In genomic region chr10:39485939-39486338, GRCm38 (mm10) we compare ENCODE assay signal across 30 mouse cellular contexts.
DNase-seq lines count a peak whose midpoint lies in the region; ATAC-seq and TF ChIP-seq lines count a peak whose summit lies in the region.
"Had no signal": no experiment of that assay in that cellular context is flagged by ENCODE, and none has a peak within 500 bp of the region (broad histone marks: within the 10 kb centered on the region; RNA-seq: fewer than 3 reads in every experiment).

No protein-coding gene starts in this region.

- no peak overlapping the region for H3K4me2 ChIP-seq in hindbrain, embryonic 14.5 days (replicated peaks)
- no peak overlapping the region for H3K4me2 ChIP-seq in hindbrain, embryonic 12.5 days (replicated peaks)
- H3K4me2 ChIP-seq in lung, embryonic 16.5 days (ENCODE audit: low read depth, low read length), result no peak overlapping the region
- no peak overlapping the region for H3K4me2 ChIP-seq in embryonic facial prominence, embryonic 14.5 days (ENCODE audit: low read depth, low read length)
- H3K4me2 ChIP-seq: embryonic facial prominence, embryonic 12.5 days; heart, embryonic 11.5 days; kidney, embryonic 15.5 days; liver, embryonic 12.5 days; midbrain, embryonic 13.5 days; stomach, embryonic 15.5 days had no signal

- no peak for TF ChIP-seq CTCF in lung, adult 2 months (IDR thresholded peaks at IDR 0.05; ENCODE audit: insufficient read depth, low read length)

- H3K27ac ChIP-seq in hindbrain, embryonic 14.5 days, result 0 out of 2 replicates have a peak overlapping the region, but pooled peaks have one; percentile 82
- no peak overlapping the region for H3K27ac ChIP-seq in hindbrain, embryonic 12.5 days
- H3K27ac ChIP-seq in lung, embryonic 16.5 days (ENCODE audit: low read length), result 0 out of 2 replicates have a peak overlapping the region, but pooled peaks have one; percentile 27
- peak overlapping the region; percentile 54 for H3K27ac ChIP-seq in embryonic facial prominence, embryonic 14.5 days (replicated peaks; ENCODE audit: low read depth, low read length)
- H3K27ac ChIP-seq: gastrocnemius, adult 2 months; liver, embryonic 12.5 days had no signal

- WGBS in hindbrain, embryonic 14.5 days, result 74% methylated on average over 4 of the region's 4 CpGs
- 86% methylated on average over 4 of the region's 4 CpGs for WGBS in hindbrain, embryonic 12.5 days
- WGBS in lung, embryonic 16.5 days, result 51% methylated on average over 4 of the region's 4 CpGs
- WGBS in lung, adult 2 months, result 73% methylated on average over 4 of the region's 4 CpGs
- 69% methylated on average over 4 of the region's 4 CpGs for WGBS in embryonic facial prominence, embryonic 14.5 days

- no peaks in the 10 kb centered on the region for H3K36me3 ChIP-seq in hindbrain, embryonic 14.5 days (replicated peaks; ENCODE audit: control insufficient read depth, insufficient read depth)
- peaks cover 8% of the 10 kb centered on the region; the same call in 1 of the 2 replicates for H3K36me3 ChIP-seq in hindbrain, embryonic 12.5 days
- 0 out of 2 replicates have a peak, but pooled peaks cover 3% of the 10 kb centered on the region for H3K36me3 ChIP-seq in lung, embryonic 16.5 days (ENCODE audit: control insufficient read depth, insufficient read depth, low read length)
- 0 out of 2 replicates have a peak, but pooled peaks cover 3% of the 10 kb centered on the region for H3K36me3 ChIP-seq in embryonic facial prominence, embryonic 14.5 days (ENCODE audit: control insufficient read depth, insufficient read depth, low read length)
- H3K36me3 ChIP-seq: embryonic facial prominence, embryonic 12.5 days; stomach, embryonic 15.5 days had no signal

- ATAC-seq in hindbrain, embryonic 14.5 days (ENCODE audit: low FRiP score), result no peak
- ATAC-seq in hindbrain, embryonic 12.5 days (ENCODE audit: low FRiP score), result no peak
- ATAC-seq in lung, embryonic 16.5 days (ENCODE audit: low read depth), result no peak
- no peak for ATAC-seq in embryonic facial prominence, embryonic 14.5 days (ENCODE audit: low read depth)
- ATAC-seq: inflammation-experienced regulatory T-cells, adult 6 months; liver, embryonic 12.5 days; liver, postnatal 0 days; midbrain, embryonic 13.5 days had no signal

- H3K4me1 ChIP-seq in hindbrain, embryonic 14.5 days (replicated peaks; ENCODE audit: control insufficient read depth, insufficient read depth, low read length), result peaks cover 55% of the 10 kb centered on the region
- peaks cover 54% of the 10 kb centered on the region for H3K4me1 ChIP-seq in hindbrain, embryonic 12.5 days
- H3K4me1 ChIP-seq in lung, embryonic 16.5 days (replicated peaks; ENCODE audit: control insufficient read depth, insufficient read depth, low read length), result peaks cover 42% of the 10 kb centered on the region
- peaks cover 5% of the 10 kb centered on the region; the same call in 1 of the 2 replicates for H3K4me1 ChIP-seq in lung, adult 2 months (ENCODE audit: control insufficient read depth, insufficient read depth, low read length)
- H3K4me1 ChIP-seq in embryonic facial prominence, embryonic 14.5 days (ENCODE audit: control insufficient read depth, insufficient read depth, low read length), result peaks cover 39% of the 10 kb centered on the region

- H3K4me3 ChIP-seq in hindbrain, embryonic 14.5 days (replicated peaks; ENCODE audit: low read length), result no peak overlapping the region
- no peak overlapping the region for H3K4me3 ChIP-seq in hindbrain, embryonic 12.5 days
- H3K4me3 ChIP-seq in lung, embryonic 16.5 days (ENCODE audit: low read length), result no peak overlapping the region
- no peak overlapping the region for H3K4me3 ChIP-seq in lung, adult 2 months (replicated peaks; ENCODE audit: extremely low read depth, low read depth, low read length)
- no peak overlapping the region for H3K4me3 ChIP-seq in embryonic facial prominence, embryonic 14.5 days (ENCODE audit: low read depth, low read length)
- H3K4me3 ChIP-seq: embryonic facial prominence, embryonic 12.5 days; forebrain, embryonic 12.5 days; gastrocnemius, adult 2 months; kidney, embryonic 15.5 days; layer of hippocampus, adult 2 months; liver, embryonic 12.5 days; midbrain, embryonic 13.5 days; stomach, embryonic 15.5 days had no signal

- TF ChIP-seq POLR2A in lung, adult 2 months (IDR thresholded peaks at IDR 0.05; ENCODE audit: borderline replicate concordance, extremely low read depth, low read depth, low read length), result no peak

- no peaks in the 10 kb centered on the region for H3K9me3 ChIP-seq in hindbrain, embryonic 14.5 days (ENCODE audit: control insufficient read depth, low read length)
- H3K9me3 ChIP-seq in hindbrain, embryonic 12.5 days (replicated peaks), result no peaks in the 10 kb centered on the region
- no peaks in the 10 kb centered on the region; the same call in none of the 2 replicates for H3K9me3 ChIP-seq in lung, embryonic 16.5 days (ENCODE audit: control insufficient read depth, low read length)
- peaks cover 8% of the 10 kb centered on the region; the same call in 1 of the 2 replicates for H3K9me3 ChIP-seq in embryonic facial prominence, embryonic 14.5 days (ENCODE audit: control insufficient read depth, low read length)
- H3K9me3 ChIP-seq: embryonic facial prominence, embryonic 12.5 days; kidney, embryonic 15.5 days; liver, embryonic 12.5 days; midbrain, embryonic 13.5 days; stomach, embryonic 15.5 days had no signal

- H3K9ac ChIP-seq in hindbrain, embryonic 14.5 days, result no peak overlapping the region
- H3K9ac ChIP-seq in hindbrain, embryonic 12.5 days, result no peak overlapping the region
- no peak overlapping the region for H3K9ac ChIP-seq in lung, embryonic 16.5 days (ENCODE audit: low read length)
- no peak overlapping the region for H3K9ac ChIP-seq in embryonic facial prominence, embryonic 14.5 days (ENCODE audit: low read depth, low read length)
- H3K9ac ChIP-seq: embryonic facial prominence, embryonic 12.5 days; forebrain, embryonic 12.5 days; kidney, embryonic 15.5 days; liver, embryonic 12.5 days; liver, postnatal 0 days; midbrain, embryonic 13.5 days; stomach, embryonic 15.5 days had no signal

- no peak for DNase-seq in hindbrain, embryonic 14.5 days (ENCODE audit: low spot score)
- no peak for DNase-seq in lung, adult 2 months
- DNase-seq in embryonic facial prominence, embryonic 14.5 days (ENCODE audit: low spot score), result no peak
- DNase-seq in heart, postnatal 25 days (ENCODE audit: low spot score), result no peak
- DNase-seq: adrenal gland, postnatal 10 days; cerebellum, adult 9-10 months; cerebellum, postnatal 36 days; gastrocnemius, adult 2 months; gastrocnemius, postnatal 36 days; heart, adult 18-20 months; heart, postnatal 4 days; kidney, adult 11 months; kidney, postnatal 36 days; left cerebral cortex, postnatal 4 days; liver, postnatal 0 days; lung, postnatal 4 days; retina, postnatal 1 day; right cerebral cortex, postnatal 25 days had no signal

- intact Hi-C loops in heart, postnatal 25 days (cut with DNase I), result no loop called here

- H3K27me3 ChIP-seq in hindbrain, embryonic 14.5 days (ENCODE audit: control insufficient read depth, insufficient read depth, low read length), result no peaks in the 10 kb centered on the region
- H3K27me3 ChIP-seq in hindbrain, embryonic 12.5 days, result no peaks in the 10 kb centered on the region
- H3K27me3 ChIP-seq in lung, embryonic 16.5 days (ENCODE audit: control insufficient read depth, insufficient read depth, low read depth, low read length), result no peaks in the 10 kb centered on the region
- no peaks in the 10 kb centered on the region for H3K27me3 ChIP-seq in embryonic facial prominence, embryonic 14.5 days (replicated peaks; ENCODE audit: control insufficient read depth, insufficient read depth, low read length)
- H3K27me3 ChIP-seq: CH12.LX; embryonic facial prominence, embryonic 12.5 days; forebrain, embryonic 12.5 days; kidney, embryonic 15.5 days; liver, embryonic 12.5 days; midbrain, embryonic 13.5 days; stomach, embryonic 15.5 days had no signal
